Mouse (Mus musculus) ES-E14 (cell line): ENCODE measurements at regions not wholly inside any gene's neighbourhood (a gene's known extent, or its start where the extent isn't known, plus 50 kb on each side); places are given as distances from the start of the nearest gene placed in this dataset.
"Not testable (repeated sequence)": the region's sequence is repeated elsewhere in the genome, so short reads cannot be mapped to it uniquely, and the experiment has no call there.

Experiments
- DNase-seq: peaks from one replicate; pipeline ENCODE4 v3.0.0-alpha.2; 2013; ENCODE audit warnings: low read depth, low spot score
- H3K27ac ChIP-seq: 2 replicates; pipeline ENCODE4 v1.5.1; 2012; ENCODE audit warnings: low read depth, mild to moderate bottlenecking, low read length, moderate library complexity, mixed read lengths; ENCODE audit not compliant: poor library complexity, insufficient read depth, severe bottlenecking
- H3K36me3 ChIP-seq: 2 replicates; pipeline ENCODE4 v1.6.1; 2012; ENCODE audit warnings: mild to moderate bottlenecking, low read length, moderate library complexity, mixed read lengths; ENCODE audit not compliant: control insufficient read depth, poor library complexity, insufficient read depth, severe bottlenecking
- H3K4me1 ChIP-seq, 2 experiments: fragments of 150-350 bp in 1 of 2; sonication (generic) in 1 of 2; 2 replicates each; pipeline ENCODE4 v1.6.1; 2012; ENCODE audit warnings: low read length in 2 of 2, mild to moderate bottlenecking in 1 of 2, mixed read lengths in 1 of 2; ENCODE audit not compliant: control insufficient read depth in 2 of 2, insufficient read depth in 2 of 2, poor library complexity in 1 of 2
- H3K4me3 ChIP-seq, 2 experiments: fragments of 150-350 bp in 1 of 2; sonication (generic) in 1 of 2; 2 replicates each; pipeline ENCODE4 v1.5.1; 2012; ENCODE audit warnings: low read length in 2 of 2, low read depth in 1 of 2, mild to moderate bottlenecking in 1 of 2, mixed read lengths in 1 of 2; ENCODE audit not compliant: insufficient read depth in 1 of 2, poor library complexity in 1 of 2, severe bottlenecking in 1 of 2
- H3K9ac ChIP-seq: 2 replicates; pipeline ENCODE4 v1.6.1; 2012; ENCODE audit warnings: low read depth, mild to moderate bottlenecking, low read length, mixed read lengths; ENCODE audit not compliant: poor library complexity, insufficient read depth, severe bottlenecking
- H3K9me3 ChIP-seq: fragments of 150-350 bp; sonication (generic); 2 replicates; pipeline ENCODE4 v1.6.1; 2012; ENCODE audit warnings: low read depth, mild to moderate bottlenecking, low read length; ENCODE audit not compliant: control insufficient read depth, insufficient read depth
- CHD2 ChIP-seq: IDR thresholded peaks from 2 replicates; pipeline ENCODE4 v1.6.1; 2014; ENCODE audit warnings: mild to moderate bottlenecking, low read depth, low read length, inconsistent platforms
- HCFC1 ChIP-seq: IDR thresholded peaks from 2 replicates; pipeline ENCODE4 v1.6.1; 2012; ENCODE audit warnings: low read length, inconsistent platforms, borderline replicate concordance; ENCODE audit not compliant: insufficient read depth
- MAFK ChIP-seq: IDR thresholded peaks from 2 replicates; pipeline ENCODE4 v1.6.1; 2014; ENCODE audit warnings: mild to moderate bottlenecking, low read depth, low read length, inconsistent platforms; ENCODE audit not compliant: insufficient read depth
- ZC3H11A ChIP-seq: IDR thresholded peaks from 2 replicates; pipeline ENCODE4 v1.6.1; 2012; ENCODE audit warnings: low read depth, mild to moderate bottlenecking, inconsistent platforms, low read length, borderline replicate concordance
- ZNF384 ChIP-seq: IDR thresholded peaks from 2 replicates; pipeline ENCODE4 v1.6.1; 2012; ENCODE audit warnings: low read depth, low read length, inconsistent platforms
- in situ Hi-C, 2 experiments: fragments of 600-800 bp; cut with MboI; formaldehyde crosslinking; loops; one replicate each; pipeline ENCODE4 v1.15.1; 2025; ENCODE audit warnings: low sequenced_read_pairs in 2 of 2, inconsistent platforms in 1 of 2; ENCODE audit not compliant: unreplicated experiment in 2 of 2

DNA sequence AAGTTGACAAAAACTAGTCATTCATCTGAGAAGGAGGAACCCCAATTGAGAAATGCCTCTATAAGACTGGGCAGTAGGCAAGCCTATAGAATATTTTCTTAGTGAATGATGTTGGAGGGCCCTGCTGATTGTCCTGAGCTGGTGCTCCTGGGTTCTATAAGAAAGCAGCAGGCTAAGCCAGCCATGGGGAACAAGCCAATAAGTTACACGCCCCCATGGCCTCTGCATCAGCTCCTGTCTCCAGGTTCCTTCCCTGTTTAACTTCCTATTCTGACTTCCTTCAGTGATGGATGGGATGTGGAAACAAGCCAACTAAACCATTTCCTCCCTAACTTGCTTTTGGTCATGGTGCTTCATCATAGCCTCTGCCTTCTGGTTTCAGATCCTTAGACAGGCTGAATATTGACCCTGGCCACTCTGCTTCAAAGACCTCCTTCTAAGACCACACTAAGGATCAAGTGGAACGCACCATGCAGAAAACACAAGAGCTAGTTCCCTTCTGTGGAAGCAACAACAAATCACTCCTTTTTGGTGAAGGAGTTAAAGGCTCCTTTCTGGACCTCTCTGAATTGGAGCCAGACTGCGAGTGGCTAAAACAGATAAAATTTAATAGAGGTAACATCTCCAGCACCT, 76.7 kb downstream of the Tomm20 start:
- Histone ChIP-seq H3K36me3 (no peaks in the 10 kb centered on the region), H3K4me3 (no peak overlapping the region), H3K27ac (no peak overlapping the region), H3K9ac (no peak overlapping the region), H3K9me3 (no peaks in the 10 kb centered on the region), H3K4me1 (no peaks in the 10 kb centered on the region)
- in situ Hi-C loops = no loop called here
- TF ChIP-seq HCFC1 = no peak
- TF ChIP-seq ZC3H11A = no peak
- TF ChIP-seq ZNF384 = no peak
- no peak for DNase-seq

GRCm38 (mm10) chr8:126867121-126867988, 78.3 kb downstream of the Tomm20 start:
- TF ChIP-seq CHD2 = no peak
- no peak for TF ChIP-seq ZC3H11A
- no peak for TF ChIP-seq MAFK
- TF ChIP-seq ZNF384 = no peak
- TF ChIP-seq HCFC1 = no peak
- no peak overlapping the region for H3K4me3 ChIP-seq
- H3K27ac ChIP-seq = no peak overlapping the region
- no peak for DNase-seq
- 0 out of 4 replicates have a peak, but pooled peaks cover 0 to under 1% of the 10 kb centered on the region in 2 experiments for H3K4me1 ChIP-seq
- H3K36me3 ChIP-seq = no peaks in the 10 kb centered on the region
- in situ Hi-C loops = no loop called here
- no peaks in the 10 kb centered on the region for H3K9me3 ChIP-seq
- no peak overlapping the region for H3K9ac ChIP-seq

DNA sequence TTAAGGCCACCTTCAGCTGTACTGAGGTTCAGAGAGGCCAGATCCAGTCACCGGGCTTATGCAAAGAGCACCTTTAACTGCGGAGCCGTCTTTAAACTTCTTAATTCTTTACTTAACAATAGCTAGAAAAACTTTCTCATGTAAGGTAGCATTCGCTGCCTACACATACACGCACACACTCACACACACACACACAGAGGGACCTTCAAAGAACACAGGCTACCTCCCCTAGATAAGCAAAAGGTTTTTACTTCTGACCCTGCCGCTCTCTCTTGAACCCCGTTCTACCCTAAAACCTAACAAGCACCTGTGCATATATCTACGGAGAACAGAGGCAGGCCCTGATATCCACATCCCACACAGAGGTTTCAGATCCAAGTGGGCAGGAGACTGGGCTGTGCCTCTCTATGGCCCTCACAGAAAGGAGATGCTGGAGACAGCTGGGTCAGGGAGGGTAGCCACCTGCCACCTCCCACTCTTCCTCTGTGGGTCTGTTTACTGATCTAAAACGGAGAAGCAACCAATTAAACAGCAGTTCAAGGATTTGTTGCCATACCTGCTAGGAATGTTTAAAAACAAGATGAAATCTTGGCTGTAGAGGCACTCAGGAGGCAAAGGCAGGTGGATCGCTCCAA, 81.2 kb downstream of the Tomm20 start:
- Histone ChIP-seq H3K4me1 (peaks cover 0 to 5% of the 10 kb centered on the region in 2 experiments; a peak in 1 of 4 replicates), H3K9ac (no peak overlapping the region), H3K4me3 (no peak overlapping the region), H3K36me3 (no peaks in the 10 kb centered on the region), H3K27ac (no peak overlapping the region), H3K9me3 (no peaks in the 10 kb centered on the region)
- TF ChIP-seq MAFK (no peak), ZNF384 (no peak), HCFC1 (no peak), CHD2 (no peak), ZC3H11A (no peak)
- in situ Hi-C loops = no loop called here
- DNase-seq = no peak

GRCm38 (mm10) chr8:126863661-126864060, 82.0 kb downstream of the Tomm20 start:
- H3K9ac ChIP-seq, in situ Hi-C loops, H3K36me3 ChIP-seq, DNase-seq, H3K9me3 ChIP-seq, H3K4me3 ChIP-seq, H3K4me1 ChIP-seq, H3K27ac ChIP-seq: not testable (repeated sequence)

DNA sequence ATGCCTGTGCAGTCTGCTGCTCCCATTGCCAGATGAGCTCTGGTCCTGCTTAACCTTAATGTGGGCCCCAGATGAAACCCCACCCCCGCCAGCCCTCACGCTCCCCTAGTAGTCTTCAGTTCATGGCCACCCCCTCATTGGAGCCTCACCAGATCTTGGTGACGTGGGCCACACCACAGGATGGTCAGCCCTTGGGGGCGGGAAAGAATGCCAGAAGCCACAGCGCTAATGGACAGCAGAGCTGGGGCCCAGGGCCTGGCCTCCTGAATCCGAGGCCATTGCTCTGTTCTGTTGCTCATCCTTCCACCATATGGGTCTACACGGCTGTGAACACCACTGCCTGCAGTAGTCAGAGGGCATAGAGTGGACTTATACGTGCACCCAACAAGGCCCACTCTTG, 83.9 kb downstream of the Tomm20 start:
- Histone ChIP-seq H3K36me3 (no peaks in the 10 kb centered on the region), H3K27ac (no peak overlapping the region), H3K9ac (no peak overlapping the region), H3K4me3 (no peak overlapping the region), H3K9me3 (no peaks in the 10 kb centered on the region), H3K4me1 (peaks cover 0 to 5% of the 10 kb centered on the region in 2 experiments; a peak in 1 of 4 replicates)
- in situ Hi-C loops = no loop called here
- DNase-seq = no peak
- no peak for TF ChIP-seq HCFC1
- TF ChIP-seq MAFK = no peak
- no peak for TF ChIP-seq ZNF384
- no peak for TF ChIP-seq CHD2
- TF ChIP-seq ZC3H11A = no peak
